Mouse (Mus musculus) ovary, postnatal 14 days (tissue): ENCODE data around the gene Fam72a.

Source experiments
- DNase-seq: peaks from one replicate; pipeline ENCODE4 v3.0.0; 2022; ENCODE audit warnings: low spot score

Gene Fam72a

DNA sequence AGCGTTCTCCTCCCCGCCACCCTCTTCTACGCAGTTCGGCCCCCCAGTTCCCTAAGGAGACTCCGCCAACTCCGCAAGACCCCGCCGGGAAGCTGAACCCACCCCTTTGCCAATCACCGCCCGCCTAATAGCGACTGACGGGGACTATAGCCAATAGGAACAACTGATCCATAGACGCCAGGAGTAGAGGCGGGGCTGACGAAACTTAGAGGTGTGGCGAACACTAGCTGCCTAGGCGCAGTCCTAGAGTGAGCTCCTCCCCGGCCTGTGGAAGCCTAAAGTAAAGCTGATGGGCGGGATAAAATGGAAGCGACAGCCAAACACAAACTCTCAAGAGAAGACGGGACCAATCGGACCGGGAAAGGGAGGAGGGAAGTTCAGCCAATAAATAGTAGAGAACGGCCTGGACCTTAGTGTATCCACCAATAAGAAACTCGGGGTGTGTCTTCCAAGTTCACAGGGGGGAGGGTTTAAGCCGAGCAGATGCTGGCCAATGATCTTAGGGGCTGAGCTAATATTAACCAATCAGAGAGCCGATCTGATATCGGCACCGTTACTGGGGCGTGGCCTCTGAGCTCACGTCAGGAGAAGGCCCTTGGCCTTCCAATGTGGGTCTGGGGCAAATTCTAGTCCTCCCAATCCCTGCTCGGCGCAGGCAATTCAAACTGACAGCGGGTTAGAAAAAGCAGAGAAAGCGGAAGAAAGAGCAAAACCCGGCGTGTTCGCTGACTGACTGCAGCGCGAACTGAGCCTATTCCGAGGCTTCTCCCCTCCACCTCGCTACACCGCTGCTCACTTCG lies at the start of gene Fam72a, which contains the start of gene Srgap2:
Fam72a (plus strand) TSS at position 623 of the 800 bp plus-strand sequence.
Srgap2 (minus strand) TSS at position 72 of the 800 bp plus-strand sequence.
- peak; percentile 95 for DNase-seq

DNA sequence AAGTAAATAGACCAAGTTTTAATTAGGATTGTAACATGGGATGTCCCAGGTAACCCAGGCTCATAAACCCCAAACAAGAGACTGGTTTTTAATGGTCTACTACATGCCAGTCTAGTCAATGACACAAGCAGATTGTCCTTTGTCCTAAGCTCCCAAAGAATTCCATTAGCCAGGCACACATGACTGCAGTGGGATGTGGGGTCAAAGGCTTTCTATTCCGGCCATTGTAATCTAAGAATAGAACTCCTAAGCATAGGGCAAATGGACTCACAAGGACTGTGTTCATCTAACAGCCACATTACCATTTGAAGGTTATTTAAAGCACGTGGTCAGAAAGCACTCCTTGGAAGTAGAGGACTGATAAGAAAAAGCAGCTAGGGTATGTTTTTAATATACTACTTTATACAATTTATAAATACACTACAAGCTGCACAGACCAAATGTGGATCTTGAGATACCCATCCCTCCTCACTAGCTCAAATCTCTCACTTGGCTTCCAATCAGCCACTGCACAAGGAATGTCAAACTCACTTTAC lies 48.9 kb upstream of the Fam72a start:
- no peak for DNase-seq

DNA sequence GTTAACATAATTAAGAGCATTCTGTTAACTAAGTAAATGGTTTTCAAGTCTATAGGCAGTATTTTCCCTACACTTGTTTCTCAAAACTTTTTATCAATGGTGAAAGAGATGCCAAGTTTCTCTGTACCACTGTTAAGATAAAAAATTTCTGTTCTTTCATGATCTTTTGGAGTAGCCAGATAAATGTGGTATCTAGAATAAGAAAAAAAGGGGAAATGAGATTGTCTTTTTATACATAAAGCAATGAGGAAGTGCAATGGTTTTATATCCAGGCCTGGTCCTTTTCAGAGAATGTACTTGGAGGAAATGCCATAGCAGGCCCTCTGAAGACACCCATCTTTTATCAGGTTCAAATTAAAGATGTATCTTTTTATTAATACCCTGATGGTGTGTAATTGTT lies 46.3 kb upstream of the Fam72a start:
- DNase-seq = no peak

DNA sequence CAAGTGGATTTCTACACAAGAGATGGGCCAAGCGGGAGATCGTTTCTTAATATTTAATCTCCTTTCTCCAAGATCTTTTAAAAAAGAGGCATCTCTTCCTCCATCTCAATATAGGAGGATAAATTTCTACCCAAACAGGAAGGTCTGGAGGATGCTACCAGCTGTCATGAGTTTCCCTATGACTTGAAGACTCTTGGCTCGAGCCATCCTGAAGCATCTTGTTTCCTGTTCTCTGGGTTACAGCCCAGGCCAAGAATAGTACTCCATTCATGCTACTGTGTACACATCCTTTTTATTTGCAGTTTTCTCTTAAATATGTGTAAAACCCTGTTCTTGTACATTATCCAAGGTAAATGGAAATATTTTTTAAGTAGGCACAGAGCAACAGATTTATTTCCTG lies 45.5 kb upstream of the Fam72a start:
- no peak for DNase-seq

DNA sequence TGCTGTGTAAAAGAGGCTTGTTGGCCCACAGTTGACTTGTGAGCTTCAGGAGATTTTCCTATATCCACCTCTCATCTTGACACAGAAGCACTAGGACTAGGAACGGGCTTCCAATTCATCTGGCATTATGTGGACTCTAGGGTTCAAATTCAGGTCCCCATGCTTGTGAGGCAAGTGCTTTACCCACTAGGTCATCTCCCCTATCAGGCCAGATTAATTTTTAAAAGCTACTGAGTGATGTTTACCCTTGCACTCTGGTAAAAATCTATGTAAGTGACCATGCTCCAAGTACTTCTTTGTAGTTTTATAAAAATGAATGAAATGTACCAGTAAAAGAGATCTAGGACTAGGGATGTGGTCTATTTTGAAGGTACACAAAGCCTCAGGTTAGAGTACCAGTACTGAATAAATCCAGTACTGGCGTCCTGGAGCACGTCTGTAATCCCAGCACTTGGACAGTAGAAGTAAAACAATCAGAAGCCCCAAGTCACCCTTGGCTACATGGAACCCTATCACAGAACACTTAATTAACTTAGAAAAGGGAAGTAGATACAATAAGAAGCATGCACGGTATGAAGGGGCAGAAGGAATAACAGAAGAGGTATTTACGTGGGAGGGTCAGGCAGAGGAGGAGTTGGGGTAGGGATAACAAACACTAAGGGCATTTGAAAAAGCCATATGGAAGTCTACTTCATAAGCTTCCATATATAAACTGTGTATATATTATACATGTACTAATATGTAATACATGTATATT lies 41.4 kb upstream of the Fam72a start:
- DNase-seq = no peak

DNA sequence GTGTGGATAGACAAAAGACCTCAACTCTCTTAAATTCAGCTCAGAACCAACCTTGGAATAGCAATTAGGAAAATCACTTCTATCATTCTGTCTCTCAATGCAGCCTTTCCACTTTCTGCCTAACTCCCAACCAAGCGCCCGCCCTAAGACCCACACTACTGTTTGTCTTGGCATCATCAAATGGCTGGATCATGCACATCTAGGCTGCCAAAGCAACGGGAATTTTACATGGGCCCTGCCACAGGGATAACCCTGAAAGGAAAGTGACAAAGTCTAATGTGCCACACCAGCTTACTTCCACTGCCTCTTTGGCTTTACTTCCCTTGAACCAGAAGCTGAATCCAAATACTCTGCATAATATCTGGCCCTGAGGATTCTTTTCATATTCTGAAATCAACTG lies 38.4 kb upstream of the Fam72a start:
- DNase-seq = no peak

DNA sequence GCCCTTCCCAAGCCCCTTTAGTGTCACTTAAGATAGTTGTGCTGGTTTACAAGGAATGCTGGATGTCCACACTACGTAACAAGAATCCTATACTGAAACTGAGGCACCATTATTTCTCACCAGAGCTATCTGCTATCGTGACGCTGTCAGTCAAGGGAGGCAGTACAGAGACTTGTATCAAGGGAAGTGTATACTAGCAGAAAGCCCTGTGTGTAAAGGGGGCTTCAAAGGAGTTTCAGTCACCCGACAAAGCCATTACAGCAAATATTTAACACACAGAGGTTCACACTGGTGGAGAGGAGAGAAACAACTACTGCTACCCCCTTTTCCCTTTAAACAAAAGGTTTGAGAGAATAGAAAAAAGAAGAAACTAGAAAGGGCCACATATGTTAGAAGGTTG lies 36.1 kb upstream of the Fam72a start:
- DNase-seq = no peak

DNA sequence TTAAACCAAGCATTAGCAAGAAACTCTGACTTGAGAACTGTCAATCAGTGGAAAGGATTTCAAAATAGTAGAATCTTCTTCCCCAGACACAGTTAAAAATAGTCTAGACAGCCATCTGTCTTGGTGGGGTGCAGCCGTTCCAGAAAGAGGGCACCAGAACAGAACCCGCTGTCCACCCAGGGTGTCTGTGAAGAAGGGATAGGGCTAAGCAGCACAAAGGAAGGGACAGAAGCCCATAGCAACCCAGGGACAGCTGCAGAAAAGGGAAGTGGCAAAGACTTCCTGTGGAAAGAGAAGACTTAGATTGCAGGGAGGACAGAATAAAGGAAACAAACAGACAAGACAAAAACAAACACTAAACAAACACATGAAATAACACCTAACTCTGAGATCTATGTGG lies 35.3 kb upstream of the Fam72a start:
- no peak for DNase-seq

DNA sequence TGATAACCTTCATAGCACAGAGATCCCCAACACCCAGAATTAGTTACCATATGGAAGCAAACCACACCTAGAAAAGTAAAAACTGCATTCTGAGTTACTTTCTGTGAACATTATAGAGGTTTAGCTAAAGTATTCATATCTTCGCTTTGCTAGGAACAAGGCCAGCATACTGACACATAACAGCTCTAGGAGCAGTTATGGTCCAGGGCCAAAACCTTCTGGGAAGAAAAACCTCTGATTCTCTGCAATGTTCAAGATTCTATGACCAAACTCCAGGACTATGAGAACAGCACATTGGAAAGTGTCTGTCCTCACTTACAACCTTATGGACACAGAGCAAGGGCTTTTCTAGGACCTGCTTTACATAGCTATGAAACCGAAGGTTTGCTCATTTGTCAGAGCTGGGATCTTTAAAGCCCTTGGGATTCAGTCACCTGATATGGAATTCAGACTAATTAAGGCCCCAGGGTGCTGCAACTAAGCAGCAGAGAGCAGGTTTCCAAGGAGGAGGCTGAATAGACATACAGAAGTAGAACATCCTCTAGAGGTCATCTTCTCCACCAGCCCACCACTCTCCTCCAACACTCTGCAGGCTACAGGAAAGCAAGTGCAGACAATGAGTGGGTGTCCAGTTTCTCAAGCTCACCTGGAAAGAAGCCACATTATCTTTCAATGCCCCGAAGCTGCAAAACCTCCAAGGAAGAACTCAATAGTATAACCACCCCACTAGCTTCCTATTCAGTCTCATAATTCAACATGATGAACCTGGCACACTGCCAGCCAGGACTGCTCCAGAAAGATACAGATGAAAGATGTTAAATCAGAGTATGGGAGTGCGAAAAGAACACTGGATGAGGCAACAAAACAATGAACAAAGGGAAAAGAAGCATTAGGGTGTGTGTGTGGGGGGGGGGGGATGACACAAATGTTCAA lies 33.5 kb upstream of the Fam72a start:
- DNase-seq = peak; percentile 13

DNA sequence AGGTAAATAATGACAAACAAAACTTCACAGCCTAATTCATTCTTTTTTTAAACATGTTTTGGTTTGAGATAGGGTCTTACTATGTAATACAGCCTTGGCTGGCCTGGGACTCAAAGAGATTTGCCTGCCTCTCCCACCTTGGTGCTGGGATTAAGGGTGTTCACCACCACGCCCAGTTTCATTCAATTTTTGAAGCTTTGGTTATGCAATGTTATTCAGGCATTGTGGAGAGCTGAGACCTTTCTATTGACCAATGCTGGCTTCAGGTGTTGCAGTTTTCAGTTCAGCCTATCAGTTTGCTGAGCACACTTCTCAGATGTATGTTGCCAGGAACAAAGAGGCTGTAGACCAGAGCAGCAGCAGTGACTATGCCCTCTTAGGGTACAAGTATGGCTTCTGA lies 29.5 kb upstream of the Fam72a start:
- DNase-seq = no peak

DNA sequence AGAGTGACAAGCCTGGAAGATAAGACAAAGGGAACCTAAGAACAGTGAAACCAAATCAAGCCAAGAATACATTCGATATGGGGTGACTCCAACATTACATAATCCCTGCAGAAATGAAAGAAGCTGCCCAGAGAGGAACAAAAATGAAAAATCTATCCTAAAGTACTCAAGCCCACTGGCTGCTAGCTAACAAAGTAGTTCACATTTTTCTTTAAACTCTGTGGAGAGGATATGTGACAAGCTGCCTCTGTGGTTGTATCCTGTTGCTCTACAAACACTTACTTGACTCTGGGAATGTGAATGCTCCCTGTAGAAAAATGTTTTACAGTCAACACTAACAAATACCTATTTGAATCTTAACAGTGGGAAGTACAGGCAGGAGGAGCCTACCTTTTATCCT lies 26.0 kb upstream of the Fam72a start:
- no peak for DNase-seq

DNA sequence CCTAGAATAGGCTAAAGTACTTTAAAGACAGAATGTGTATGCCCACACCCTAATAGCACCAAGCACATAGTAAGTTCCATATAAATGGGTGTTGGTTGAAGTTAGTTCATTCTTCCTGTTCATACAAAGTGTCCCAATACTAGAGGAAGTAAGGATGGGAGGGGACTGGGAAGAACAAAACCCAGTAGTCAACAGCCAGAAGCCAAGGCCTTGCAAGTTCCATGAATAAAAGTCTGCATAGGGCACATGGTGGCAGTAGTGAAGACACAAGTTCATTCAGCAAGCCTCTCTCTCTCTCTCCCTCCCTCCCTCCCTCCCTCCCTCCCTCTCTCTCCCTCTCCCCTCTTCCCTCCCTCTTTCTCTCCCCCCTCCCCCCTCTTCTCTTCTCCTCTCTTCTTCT lies 16.6 kb upstream of the Fam72a start:
- DNase-seq = no peak

DNA sequence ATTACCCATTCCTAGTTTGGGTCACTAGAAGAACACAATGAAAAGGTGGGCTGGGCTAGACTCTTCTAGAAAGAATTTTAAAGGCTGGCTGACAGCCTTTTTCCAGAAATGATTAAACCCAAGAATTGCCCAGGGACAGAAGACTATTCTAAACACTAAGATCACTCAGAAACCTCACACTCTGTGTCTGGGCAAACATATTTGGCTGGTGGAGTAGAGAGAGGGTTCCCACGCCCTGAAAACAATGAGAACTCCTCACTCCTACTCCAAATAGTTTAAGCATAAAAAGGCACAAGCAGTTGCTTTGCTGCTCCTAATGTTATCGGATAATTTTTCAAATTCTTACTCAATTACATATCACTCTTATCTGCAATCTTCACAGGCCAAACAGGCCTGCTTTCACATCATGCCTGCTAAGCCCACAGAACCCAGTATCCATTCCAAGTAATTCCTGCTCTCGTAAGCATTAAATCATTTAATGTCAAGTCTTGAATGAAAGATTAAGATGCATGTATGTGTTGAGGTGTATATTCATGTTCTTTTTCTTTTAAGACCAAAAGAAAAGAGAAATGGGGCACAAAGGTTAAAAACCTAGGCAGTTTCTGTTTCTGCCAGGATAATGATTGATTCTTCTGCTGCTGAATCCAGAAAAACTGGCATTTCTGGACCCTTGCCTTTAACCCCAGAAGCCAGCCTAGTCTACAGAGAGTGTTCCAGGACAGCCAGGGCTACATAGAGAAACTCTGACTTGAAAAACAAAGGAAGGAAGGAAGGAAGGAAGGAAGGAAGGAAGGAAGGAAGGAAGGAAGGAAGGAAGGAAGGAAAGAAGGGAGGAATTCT lies 15.8 kb upstream of the Fam72a start:
- DNase-seq = no peak

DNA sequence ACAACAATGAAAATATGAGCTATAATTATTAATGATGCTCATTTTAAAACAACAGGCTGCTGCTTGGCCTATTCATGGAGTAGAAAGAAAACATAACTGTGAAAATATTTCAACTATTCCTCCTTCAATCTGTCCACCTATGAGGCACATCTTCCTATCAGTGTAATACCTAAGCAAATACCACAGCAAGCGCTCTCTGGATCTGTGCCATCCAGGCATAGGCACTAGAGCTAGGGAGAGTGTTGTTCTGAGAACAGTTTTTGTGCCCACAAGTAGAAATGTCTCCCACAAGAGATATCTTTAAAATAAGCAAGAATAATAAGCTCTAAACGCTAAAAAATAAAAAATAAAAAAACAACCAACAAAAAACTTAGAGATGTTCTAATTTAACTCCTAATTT lies 14.6 kb upstream of the Fam72a start:
- no peak for DNase-seq

DNA sequence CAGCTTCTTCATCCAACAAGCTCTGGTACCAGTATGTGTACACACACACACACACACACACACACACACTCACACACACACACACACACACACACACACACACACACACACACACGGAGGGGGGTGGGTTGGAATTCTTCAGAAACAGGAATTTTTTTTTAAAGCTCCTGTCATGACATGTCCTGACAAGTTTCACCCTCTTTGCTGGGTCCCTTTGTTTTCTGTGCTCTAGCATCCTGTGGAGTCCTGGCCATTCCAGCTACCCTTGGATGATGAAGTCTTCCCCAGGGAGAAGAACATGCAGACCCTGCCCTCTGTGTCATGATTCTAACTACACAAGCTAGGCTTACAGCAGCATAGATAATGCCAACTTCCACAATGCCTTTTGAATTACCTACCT lies 13.5 kb upstream of the Fam72a start:
- no peak for DNase-seq

DNA sequence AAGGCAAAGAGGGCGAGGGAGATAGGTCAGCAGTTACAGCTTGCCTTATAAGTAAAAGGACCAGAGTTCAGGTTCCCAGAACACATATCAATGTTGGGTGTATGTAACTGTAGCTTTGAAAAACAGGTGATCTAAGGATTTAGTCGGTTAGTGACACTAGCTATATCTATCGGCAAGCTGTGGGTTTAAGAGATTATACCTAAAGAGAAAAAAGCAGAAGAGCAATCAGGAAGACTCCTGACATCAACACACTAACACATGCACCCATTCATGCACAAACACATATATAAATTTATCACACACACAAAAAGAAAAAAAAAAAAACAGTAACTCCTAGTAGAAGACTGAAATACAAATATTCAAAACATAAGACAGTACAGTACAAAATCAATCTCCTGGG lies 11.1 kb upstream of the Fam72a start:
- no peak for DNase-seq

DNA sequence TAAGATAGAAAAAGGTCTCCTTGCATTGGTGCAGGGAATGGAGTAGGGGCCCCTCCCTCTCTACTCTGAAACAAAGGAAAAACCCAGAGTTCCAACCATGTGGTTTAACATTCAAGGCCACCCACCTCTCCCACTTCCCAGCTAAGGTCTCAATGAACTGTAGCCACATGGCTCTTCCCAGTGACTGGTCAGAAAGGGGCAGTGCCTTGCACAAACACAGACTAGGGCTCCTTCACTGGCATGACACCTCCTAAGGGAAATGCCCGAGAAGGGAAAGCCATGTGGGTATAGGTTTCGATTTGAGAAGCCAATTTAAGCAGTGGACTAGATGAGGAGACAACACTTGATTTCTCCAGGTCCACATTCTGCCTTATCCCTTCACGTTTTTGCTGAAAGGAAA lies 3.9 kb upstream of the Fam72a start:
- no peak for DNase-seq

DNA sequence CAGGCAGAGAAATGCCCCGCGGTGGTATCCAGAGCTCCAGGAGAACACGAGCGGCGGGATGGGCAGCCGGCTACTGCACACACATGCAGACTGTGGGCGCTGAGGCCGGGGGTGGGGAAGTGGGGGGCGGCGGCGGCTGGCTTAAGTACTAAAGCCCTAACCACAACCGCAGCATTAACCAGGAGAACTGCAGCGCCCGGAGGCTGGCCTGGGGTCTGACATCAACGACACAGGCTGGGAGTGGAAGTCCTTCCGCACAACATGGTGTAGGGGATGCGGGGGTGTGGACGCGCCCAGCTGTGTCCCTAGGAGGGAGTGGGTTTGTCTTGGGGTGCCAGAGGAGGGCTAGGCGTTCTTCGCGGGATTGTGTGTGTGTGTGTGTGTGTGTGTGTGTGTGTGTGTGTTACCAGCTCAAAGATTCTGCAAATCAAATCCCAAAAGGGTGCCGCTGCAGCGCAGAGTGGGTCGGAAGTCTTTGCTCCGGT lies 2.6 kb upstream of the Fam72a start:
- DNase-seq = no peak

DNA sequence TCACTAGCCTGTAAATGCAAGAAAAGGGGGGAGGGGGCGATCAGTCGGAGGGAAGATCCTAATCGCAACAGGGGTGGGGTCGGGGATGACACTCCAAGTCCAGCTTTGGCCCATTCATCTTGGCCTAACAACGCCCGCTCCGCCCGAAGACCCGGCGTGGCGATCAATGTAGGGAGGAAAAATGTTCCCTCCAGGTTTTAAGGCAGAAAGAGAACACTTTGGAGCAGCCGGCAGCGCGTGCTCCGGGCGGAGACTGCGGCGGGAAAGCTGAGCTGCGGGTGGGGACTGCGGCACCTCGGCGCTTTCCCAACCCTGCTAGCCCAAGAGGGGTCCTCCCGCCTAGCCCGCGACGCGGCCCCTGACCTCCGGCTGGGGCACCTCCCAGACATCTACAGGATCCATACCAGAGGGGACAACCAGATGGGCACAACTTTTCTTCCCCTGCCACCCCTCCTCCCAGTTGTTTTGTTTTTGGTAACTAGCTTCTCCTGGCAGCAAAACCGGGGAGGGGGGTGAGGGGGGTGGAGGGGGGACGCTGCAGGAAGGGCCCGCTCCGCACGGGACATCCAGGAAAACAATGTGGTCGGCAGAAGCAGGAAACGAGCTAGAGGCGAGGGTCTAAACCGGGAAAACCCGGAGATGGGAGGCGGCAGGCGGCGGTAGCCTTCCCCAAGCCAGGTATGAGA lies 2.0 kb upstream of the Fam72a start:
- DNase-seq = peak; percentile 21
